Mouse (Mus musculus): ENCODE results near the gene Gm21954.
A peak's percentile ranks its signal among the peaks of the same experiment; 100 is the strongest.

Gene Gm21954

DNA sequence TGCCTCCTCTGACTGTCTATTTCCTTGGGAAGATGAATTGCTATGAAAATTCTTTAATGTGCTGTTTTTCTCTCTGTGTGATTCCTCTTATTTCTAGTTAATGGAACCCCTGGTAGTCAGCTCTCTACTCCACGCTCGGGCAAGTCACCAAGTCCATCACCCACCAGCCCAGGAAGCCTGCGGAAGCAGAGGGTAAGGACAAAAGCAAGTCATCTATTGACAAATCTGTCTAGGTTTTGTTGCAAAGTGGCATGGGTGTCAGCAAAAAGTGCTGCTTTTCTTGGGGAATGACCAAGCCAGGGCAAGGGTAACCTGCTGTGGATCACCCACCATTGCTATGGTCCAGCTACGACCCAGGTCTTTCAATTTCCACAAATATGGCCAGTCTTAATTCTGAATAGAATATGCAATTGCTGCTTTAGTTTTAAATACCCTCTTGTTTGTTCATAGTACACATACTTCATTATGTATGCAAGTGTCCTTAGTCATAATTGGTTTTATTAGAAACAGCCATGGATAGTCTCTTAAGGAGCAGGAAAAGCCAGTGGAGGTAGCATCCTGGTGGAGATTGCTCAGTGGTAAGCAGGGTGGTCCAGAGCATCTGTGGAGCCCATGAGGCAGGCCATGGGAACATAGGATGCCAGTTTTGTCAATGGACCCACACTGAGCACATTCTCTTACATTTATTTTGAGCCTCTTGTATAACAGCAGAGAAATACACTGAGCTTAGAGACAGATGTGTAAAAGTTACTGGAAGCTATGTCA lies 8.9 kb downstream of the Gm21954 start:
- DNase-seq, result peak; percentile 39 to 54

DNA sequence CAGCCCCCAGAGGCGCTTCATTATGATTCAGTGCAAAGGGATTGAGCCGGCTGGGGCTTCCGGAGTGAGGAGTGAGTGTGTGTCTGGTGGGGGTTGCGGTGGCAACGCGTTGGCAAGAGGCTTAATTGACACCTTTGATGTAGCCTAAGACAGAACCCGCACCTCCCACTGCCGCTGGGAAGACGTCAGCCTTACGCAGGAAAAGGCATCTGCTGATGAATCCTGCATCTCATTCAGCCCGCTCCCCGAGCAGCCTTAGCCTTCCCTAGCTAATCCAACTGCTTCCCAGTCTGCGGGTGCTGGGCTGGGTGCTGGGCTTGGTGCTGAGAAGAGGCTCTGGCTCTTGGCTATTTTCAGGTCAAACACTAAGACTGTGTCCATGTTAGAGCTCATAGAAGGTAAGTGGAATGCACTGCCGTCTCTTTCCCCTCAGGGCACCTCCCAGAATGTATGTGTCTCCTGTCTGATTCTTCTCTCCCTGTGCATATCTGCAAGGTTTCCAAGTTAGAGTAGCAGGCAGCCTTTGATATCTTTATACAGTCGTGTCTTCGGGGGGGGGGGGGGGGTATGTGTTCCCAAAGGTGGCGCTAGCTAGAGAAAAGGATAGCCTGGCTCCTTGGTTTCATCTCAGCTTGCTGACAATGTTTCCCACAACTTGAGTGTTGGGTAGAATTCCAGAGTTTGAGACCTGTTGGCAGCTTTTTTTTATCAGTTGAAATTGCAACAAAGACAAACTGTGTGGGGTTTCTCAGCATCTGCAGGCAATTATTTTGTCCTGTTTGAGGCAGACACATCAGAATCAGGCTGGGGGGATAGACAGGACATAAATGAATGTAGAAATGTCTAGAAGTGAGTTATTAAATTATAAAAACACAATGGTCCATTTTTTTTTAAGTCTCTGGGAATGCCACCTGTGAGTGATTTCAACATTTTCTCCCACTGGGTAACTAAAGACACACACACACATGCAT lies 10.0 kb downstream of the Gm21954 start:
- peak; percentile 80 to 81 for DNase-seq

DNA sequence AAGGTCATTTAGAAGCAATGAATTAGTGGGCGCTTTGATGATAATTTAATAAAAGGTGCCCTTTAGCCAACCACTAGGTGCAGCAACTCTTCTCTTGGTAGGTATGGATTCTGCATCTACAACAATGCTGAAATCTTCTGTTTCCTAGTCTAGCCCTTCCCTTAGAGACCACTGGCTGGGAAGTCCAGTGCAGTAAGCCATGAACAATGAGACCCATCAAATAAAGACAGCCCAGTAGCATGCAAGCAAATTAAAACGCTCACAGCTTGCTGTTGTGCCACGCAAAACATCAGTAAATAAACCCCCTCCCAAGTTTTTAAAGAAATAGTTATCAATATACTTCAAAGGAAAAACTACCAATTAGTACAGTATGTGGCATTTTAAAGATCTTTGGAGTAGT lies 10.9 kb downstream of the Gm21954 start:
- no peak for DNase-seq

GRCm38 (mm10) chr3:55452464-55452863 lies 19.5 kb downstream of the Gm21954 start:
- no peak for DNase-seq

- DNase-seq, result no peak
Measured at GRCm38 (mm10) chr3:55451877-55452276, 20.1 kb downstream of the Gm21954 start.

DNA sequence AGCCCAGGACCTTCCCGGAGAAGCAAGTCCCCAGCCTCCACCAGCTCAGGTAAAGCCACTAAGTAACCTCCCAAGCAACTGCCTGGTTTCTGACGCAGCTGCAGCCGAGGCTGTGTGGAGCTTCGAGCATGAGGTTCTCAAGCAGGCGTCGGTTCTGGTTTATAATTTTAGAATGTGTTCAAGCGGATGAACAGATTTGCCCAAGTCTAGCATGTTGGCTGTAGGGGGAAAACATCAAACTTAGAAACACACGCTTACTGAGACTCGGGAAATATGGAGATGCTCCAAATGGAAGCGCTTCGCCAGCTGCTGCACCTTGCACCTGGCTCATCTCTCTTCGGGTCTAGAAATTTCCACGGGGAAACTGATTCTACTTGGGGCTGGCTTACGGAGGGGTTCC lies 21.0 kb downstream of the Gm21954 start:
- DNase-seq, result no peak

DNA sequence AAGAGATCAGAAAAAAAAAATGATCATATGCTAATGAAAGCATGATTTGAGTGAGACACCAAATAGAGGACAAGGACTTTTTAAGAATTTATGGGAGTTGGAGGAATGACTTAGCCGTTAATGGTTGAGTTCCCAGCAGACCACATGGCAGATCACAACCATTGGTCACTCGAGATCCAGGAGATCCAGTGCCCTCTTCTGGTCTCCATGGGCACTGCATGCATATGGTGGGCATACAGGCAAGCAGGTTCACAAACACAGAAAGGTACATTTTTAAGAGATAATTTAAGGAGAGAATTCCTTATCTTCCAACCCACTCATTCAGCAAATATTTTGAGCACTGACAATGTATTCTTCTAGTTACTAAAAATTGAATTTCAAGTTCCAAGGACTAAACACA lies 22.9 kb downstream of the Gm21954 start:
- no peak for DNase-seq

DNA sequence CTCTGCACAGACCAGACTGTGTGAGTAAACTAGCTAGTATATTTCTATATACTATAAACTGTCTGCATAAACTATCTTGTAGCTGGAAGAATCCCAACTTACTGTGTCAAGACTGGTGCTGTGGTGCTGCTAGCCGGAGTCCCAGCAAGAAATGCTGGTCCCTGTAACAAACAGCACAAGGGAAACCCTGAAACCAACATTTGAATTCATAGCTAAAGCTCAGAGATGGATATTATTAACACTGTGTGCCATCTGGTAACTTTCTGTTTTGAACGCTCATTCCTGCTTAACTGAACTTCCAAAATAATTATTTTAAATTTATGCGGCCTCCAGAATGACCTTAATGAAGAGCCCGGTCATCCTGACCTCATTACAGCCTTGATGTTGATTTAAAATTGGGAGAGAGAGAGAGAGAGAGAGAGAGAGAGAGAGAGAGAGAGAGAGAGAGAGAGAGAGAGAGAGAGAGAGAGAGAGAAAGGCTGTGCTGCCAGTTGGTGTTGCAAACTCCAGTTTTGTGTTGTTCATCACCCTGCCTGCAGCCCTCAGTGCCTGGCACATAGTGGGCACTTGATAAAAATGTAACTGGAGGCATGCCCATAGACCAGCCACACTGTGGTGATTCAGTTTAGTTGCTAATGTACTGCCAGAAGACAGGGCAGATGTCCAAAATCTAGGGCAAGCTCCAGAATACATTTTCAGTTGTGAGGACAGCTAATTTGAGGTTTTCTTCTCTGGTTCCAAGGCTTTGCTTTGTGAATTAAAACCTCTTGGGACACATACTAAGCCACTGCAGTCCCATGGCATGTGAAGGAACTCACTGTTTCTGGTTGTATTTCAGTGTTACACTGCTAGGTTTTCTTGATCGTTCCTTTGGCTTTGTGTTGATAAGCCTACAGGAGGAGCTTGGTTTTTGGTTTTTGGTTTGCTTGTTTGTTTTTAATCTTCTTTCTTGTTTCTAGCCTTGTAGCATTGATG lies 24.2 kb downstream of the Gm21954 start:
- peak; percentile 78 to 87 for DNase-seq

- no peak for DNase-seq
Measured at GRCm38 (mm10) chr3:55446681-55447080, 25.3 kb downstream of the Gm21954 start.

DNA sequence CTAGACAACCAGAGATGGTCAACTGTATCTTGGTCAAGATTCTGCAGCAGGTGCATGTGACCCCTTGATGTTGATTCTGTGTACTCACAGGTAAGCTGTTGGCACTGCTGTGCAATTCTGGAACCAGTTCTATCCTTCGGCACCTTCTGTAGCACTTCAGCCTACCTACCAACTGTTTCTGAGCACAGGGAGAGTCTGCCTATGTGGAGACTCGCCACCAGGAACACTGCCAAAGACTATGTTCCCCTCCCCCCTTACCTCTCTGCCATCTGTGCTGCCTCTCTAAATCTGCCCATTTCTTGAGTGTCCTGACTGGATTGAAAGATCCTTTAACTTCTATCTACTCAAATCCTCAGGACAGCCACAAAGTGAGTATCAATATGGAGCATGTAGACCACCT lies 28.3 kb downstream of the Gm21954 start:
- DNase-seq, result peak; percentile 71 to 78

GRCm38 (mm10) chr3:55443271-55443670 lies 28.7 kb downstream of the Gm21954 start:
- peak in 1 of 2 experiments; percentile 24 for DNase-seq

DNA sequence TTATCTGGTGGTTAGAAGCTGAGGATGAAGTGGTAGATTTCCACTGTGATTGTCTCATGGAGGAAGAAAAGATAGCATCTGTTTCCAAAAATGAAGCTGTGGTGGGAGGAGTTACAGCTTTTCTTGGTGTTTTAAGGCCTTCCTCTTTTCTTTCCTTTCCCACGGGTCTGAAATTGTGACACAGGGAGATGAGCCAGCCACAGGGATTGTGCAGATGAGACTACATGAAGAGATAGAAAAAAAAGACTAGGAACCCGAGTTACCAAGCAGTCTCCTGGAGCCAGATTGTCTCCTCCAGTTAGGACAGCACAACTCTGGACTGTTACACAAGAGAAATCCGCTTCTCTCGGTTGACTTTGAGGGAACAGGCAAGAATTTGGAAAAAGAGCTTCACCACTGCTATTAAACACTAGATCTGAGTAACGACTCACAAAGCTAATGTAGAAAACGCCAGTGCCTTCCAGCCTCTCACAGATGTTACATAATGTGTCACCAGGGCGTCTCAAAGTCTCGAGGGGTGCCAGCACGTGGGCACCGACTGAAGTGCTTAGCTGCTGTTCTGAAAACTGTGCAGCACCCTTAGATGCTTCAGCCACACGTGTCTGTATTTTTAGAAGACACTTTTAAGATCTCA lies 29.9 kb downstream of the Gm21954 start:
- no peak for DNase-seq

DNA sequence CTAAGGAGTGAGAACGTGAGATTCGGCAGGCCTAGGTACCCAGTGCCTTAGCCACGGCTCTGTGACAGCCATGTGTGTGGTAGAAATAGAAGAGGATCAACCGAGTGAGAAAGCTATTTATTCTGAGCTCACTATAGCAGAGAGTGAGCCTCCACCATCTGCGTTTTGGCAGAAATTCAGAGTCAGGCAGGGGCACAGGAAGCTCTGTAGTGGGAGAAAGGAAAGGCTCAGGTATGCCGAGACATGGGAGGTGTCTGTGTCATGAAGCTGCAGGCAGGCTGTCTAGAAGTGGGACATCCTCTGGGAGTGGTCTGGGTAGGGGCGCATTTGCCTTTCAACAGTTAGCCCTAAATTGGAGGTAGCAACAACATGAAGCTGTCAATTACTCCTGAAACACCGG lies 31.7 kb downstream of the Gm21954 start:
- DNase-seq, result peak; percentile 71 to 75

- DNase-seq, result no peak
Measured at GRCm38 (mm10) chr3:55438824-55439446, 33.1 kb downstream of the Gm21954 start.

DNA sequence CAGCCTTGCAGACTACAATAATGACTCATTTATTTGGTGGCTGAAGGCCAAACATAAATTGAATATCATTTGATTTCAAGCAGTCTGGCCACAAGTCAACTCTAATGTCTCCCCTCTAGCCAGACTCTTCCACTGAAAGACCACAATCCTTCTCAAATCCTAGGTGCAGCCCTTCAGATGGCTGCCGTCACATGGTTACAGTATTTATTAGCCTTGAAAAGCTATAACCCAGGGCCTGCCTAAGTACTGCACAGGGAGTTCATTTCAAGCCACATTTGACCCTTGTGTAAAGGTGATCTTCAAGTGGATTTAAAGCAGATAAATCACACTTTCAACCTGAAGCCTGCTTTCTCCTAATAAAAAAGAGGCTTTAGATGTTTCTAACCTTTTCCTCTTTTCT lies 37.7 kb downstream of the Gm21954 start:
- DNase-seq, result no peak

DNA sequence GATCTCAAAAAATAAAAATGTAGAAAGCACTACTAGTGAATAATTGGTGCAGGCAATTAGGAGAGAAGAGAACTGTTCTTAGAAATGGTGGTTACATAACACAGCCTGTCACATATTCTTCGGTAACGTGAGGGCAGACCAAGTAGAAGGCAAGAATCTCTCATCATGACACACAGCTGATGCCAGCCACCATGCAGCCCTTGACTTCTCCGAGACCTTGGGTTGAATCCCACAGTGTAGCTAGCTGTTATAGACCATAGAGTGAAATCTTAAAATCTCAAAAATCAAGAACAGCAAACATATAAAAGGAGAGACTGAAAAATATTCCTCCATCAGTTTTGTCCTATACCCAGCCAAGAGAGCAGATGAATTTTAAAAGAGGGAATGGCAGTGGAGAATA lies 40.8 kb downstream of the Gm21954 start:
- no peak for DNase-seq

GRCm38 (mm10) chr3:55430022-55430549 lies 41.9 kb downstream of the Gm21954 start:
- peak; percentile 54 to 67 for DNase-seq

GRCm38 (mm10) chr3:55423640-55424397 lies 48.2 kb downstream of the Gm21954 start:
- peak; percentile 33 to 35 for DNase-seq

- DNase-seq, result no peak
Measured at GRCm38 (mm10) chr3:55420436-55421083, 51.5 kb downstream of the Gm21954 start.

DNA sequence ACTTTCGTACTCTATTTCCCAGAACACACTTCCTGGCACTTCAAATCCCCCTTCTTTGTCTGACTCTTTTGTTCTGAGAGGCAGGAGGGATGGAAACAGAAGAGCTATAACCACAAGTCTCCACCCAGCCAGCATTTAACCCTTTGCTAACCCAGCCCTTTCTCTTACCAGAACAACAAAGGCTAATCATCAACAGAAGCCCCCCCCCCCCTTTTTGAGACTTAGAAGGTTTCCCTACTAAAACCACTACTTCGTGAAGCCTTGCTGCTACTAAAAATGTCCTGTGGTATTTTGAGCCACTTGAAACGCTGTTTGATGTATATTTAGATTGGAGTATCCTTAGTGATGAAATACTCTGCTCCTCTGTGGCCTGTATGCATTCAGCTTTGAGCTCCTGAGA lies 52.7 kb downstream of the Gm21954 start:
- DNase-seq, result no peak

Measured in cerebellum, postnatal 14 days (tissue).